Mouse (Mus musculus) thymus, adult 2 months (tissue): ENCODE measurements at regions not wholly inside any gene's neighbourhood (a gene's known extent, or its start where the extent isn't known, plus 50 kb on each side); places are given as distances from the start of the nearest gene placed in this dataset.

ENCODE experiments used
- DNase-seq: peaks from one replicate; pipeline ENCODE4 v3.0.0; 2021
- H3K27ac ChIP-seq: fragments of 200-500 bp; 2 replicates; pipeline ENCODE4 v1.5.1; 2012; ENCODE audit warnings: low read length, control low read depth; ENCODE audit not compliant: control insufficient read depth, insufficient read depth
- H3K27me3 ChIP-seq: fragments of 200-500 bp; 2 replicates; pipeline ENCODE4 v1.6.1; 2012; ENCODE audit warnings: mild to moderate bottlenecking, low read length, moderate library complexity, mixed read lengths; ENCODE audit not compliant: control insufficient read depth, insufficient read depth
- H3K36me3 ChIP-seq: fragments of 200-500 bp; 2 replicates; pipeline ENCODE4 v1.6.1; 2012; ENCODE audit warnings: mild to moderate bottlenecking, low read length, moderate library complexity; ENCODE audit not compliant: control insufficient read depth, insufficient read depth
- H3K4me1 ChIP-seq: fragments of 200-500 bp; replicated peaks from 2 replicates; pipeline ENCODE4 v1.6.1; 2012; ENCODE audit warnings: low read length; ENCODE audit not compliant: control insufficient read depth, insufficient read depth
- H3K4me3 ChIP-seq: fragments of 200-500 bp; 2 replicates; pipeline ENCODE4 v1.5.1; 2012; ENCODE audit warnings: mild to moderate bottlenecking, low read length, control low read depth, moderate library complexity; ENCODE audit not compliant: control insufficient read depth, insufficient read depth
- CTCF ChIP-seq: fragments of 200-500 bp; IDR thresholded peaks from 2 replicates; pipeline ENCODE4 v1.5.1; 2012; ENCODE audit warnings: mild to moderate bottlenecking, control low read depth, low read length, moderate library complexity, borderline replicate concordance; ENCODE audit not compliant: control insufficient read depth, poor library complexity, insufficient read depth; ENCODE audit errors: extremely low read depth
- POLR2A ChIP-seq: fragments of 200-500 bp; IDR thresholded peaks from 2 replicates; pipeline ENCODE4 v1.6.1; 2012; ENCODE audit warnings: mild to moderate bottlenecking, low read length, control low read depth, moderate library complexity; ENCODE audit not compliant: control insufficient read depth, poor library complexity, insufficient read depth; ENCODE audit errors: extremely low read depth
- WGBS: fragments of 180-500 bp; shearing (Covaris S2); methylation state at CpG from one replicate; pipeline ENCODE4 v1.1.7; 2018; 5-methylcytosine and 5-hydroxymethylcytosine counted together

- TF ChIP-seq CTCF (no peak), POLR2A (no peak)
These were observed 124.6 kb downstream of the Atp23 start for GRCm38 (mm10) chr10:126776603-126777002.

DNA sequence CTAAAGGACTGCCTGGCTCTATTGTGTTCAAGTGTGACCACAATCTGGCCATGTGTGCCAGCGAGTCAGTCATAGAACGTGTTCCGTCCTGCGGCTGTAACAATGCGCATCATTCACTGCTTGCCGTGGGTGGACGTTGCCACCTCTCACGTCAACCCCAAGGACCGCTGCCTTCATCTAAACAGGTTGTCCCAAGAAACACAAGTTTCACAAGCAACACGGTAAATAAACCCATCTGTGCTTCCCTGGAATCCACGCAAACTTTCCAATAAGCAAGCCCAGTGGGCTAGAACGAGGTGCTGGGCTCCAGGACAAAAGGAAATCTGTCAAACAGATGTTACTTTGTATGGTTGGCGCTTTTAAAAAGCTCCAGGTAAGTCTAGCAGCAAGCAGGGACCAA, 125.2 kb downstream of the Atp23 start:
- 85% methylated on average over 13 of the region's 13 CpGs for WGBS
- no peak overlapping the region for H3K4me3 ChIP-seq
- H3K4me1 ChIP-seq, result no peaks in the 10 kb centered on the region
- DNase-seq, result no peak
- no peak overlapping the region for H3K27ac ChIP-seq
- no peak for TF ChIP-seq POLR2A
- H3K27me3 ChIP-seq, result no peaks in the 10 kb centered on the region
- no peaks in the 10 kb centered on the region for H3K36me3 ChIP-seq

More at GRCm38 (mm10) chr10:126776603-126777002, 124.6 kb downstream of the Atp23 start:
- DNase-seq, result no peak
- H3K36me3 ChIP-seq, result no peaks in the 10 kb centered on the region
- H3K4me3 ChIP-seq, result no peak overlapping the region
- 92% methylated on average over 3 of the region's 3 CpGs for WGBS
- no peaks in the 10 kb centered on the region for H3K4me1 ChIP-seq
- H3K27me3 ChIP-seq, result no peaks in the 10 kb centered on the region
- no peak overlapping the region for H3K27ac ChIP-seq

DNA sequence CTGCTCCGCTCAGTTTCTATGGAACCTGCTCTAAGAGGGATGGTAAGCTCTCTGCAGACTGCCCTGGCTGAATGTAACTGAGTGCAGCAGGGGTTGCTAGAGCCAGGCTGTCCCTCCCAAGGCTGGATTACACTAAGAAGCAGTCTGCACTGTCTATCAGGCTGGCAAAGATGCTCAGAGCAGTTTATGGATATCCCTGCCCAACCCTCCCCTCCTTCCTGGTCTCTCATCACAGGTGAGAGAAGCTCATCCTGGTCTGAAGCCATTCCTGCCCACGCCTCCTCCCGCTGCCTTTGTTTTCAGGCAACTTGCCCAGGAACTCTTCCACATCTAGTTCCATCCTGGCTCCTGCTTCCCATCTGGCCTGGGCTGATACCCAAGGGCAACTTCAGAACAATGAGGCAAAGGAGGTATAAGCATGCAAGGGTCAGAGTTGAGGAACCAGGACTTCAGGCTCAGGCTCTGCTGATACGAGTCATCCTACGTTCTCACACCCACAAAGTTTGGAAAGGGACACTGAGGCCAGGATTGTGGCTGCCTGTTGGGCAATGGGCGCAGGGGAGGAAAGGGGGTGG, 130.6 kb downstream of the Atp23 start:
- WGBS, result 84% methylated on average over 6 of the region's 6 CpGs
- Histone ChIP-seq H3K36me3 (no peaks in the 10 kb centered on the region), H3K27ac (no peak overlapping the region), H3K4me1 (no peaks in the 10 kb centered on the region), H3K27me3 (no peaks in the 10 kb centered on the region), H3K4me3 (no peak overlapping the region)
- TF ChIP-seq CTCF (no peak), POLR2A (no peak)
- no peak for DNase-seq

DNA sequence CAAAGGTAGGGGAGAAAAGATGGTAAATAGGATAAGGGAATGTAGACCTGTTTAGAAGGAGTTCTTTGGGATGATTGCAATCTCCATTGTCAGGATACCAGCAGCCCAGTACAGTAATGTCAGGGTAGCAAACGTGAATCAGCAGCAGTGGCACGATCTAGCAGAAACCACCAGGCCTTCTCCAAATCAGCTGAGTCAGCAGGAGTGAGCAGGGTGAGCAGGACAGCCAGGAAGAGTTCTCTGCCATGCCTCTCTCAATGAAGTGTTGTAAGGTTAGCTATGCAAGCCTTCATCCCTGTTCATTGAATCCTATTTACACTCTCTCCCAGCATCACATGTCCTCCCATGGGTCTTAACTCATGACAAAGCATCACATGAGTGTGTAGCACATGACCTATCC, 135.5 kb downstream of the Atp23 start:
- no peak for DNase-seq
- WGBS, result 82% methylated on average over 2 of the region's 2 CpGs
- no peak overlapping the region for H3K27ac ChIP-seq
- no peaks in the 10 kb centered on the region for H3K27me3 ChIP-seq
- no peaks in the 10 kb centered on the region for H3K4me1 ChIP-seq
- no peak overlapping the region for H3K4me3 ChIP-seq
- no peaks in the 10 kb centered on the region for H3K36me3 ChIP-seq
- TF ChIP-seq POLR2A, result no peak
- TF ChIP-seq CTCF, result no peak

- TF ChIP-seq CTCF, result no peak
- no peak for TF ChIP-seq POLR2A
- H3K4me3 ChIP-seq, result no peak overlapping the region
- no peaks in the 10 kb centered on the region for H3K4me1 ChIP-seq
- no peaks in the 10 kb centered on the region for H3K27me3 ChIP-seq
- WGBS, result 78% methylated on average over 8 of the region's 8 CpGs
- H3K36me3 ChIP-seq, result no peaks in the 10 kb centered on the region
- H3K27ac ChIP-seq, result no peak overlapping the region
- no peak for DNase-seq
These were observed 136.4 kb downstream of the Atp23 start for GRCm38 (mm10) chr10:126764740-126765139.

DNA sequence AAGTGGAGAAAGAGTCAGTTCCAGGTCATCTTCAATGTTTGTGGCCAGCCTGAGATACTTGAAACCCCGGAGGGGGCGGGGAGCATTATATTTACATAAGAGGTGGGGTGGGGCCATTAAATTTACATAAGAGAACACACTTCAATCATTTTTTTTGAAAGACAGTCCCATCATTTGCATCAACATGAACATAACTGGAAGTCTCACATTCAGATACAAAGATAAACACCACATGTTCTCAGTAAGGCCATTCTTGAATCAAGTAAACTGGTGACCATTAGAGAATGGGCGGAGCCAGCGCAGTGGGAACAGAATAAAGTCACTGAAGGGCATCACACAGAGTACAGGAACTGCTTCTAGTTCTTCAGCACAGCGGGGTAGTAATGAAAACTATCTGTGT, 137.2 kb downstream of the Atp23 start:
- TF ChIP-seq CTCF (no peak), POLR2A (no peak)
- H3K27me3 ChIP-seq, result no peaks in the 10 kb centered on the region
- DNase-seq, result no peak
- H3K36me3 ChIP-seq, result no peaks in the 10 kb centered on the region
- H3K4me1 ChIP-seq, result no peaks in the 10 kb centered on the region
- no peak overlapping the region for H3K27ac ChIP-seq
- no peak overlapping the region for H3K4me3 ChIP-seq
- WGBS, result 84% methylated on average over 5 of the region's 5 CpGs

DNA sequence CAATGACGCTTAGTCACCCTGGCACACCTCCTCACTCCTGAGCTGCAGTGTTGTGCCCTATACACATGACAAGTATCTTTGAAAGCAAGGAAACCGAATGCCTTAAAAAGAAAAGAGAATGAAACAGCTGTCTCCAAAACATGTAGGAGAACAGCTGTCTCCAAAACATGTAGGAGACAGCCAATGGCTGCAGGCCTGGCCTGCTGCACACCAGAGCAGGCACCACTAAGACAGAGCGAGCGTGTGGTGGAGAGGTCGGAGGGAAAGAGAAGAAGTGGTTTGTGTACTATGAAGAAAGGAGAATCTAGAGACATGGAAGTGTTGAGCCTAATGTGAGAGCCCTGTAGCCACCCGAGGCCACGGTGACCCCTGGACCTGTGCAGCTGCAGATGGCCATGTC, 142.5 kb downstream of the Atp23 start:
- Histone ChIP-seq H3K4me1 (no peaks in the 10 kb centered on the region), H3K36me3 (no peaks in the 10 kb centered on the region), H3K4me3 (no peak overlapping the region), H3K27ac (no peak overlapping the region), H3K27me3 (no peaks in the 10 kb centered on the region)
- DNase-seq, result no peak
- no peak for TF ChIP-seq POLR2A
- no peak for TF ChIP-seq CTCF
- 94% methylated on average over 7 of the region's 7 CpGs for WGBS
